Mouse (Mus musculus) heart, embryonic 14.5 days (tissue): ENCODE results near the gene Axin1. TPM values are rescaled to one million over a fixed set of nuclear protein-coding genes. Genes with fewer than 3 reads are reported as not detected.

Source experiments
- ATAC-seq: fragments of 200-750 bp; cut with Nextera tagmentation; 2 replicates; pipeline ENCODE4 v1.8.0; 2017; ENCODE audit warnings: low read depth, moderate TSS enrichment; ENCODE audit not compliant: insufficient number of reproducible peaks, insufficient read depth, low FRiP score
- H3K27ac ChIP-seq, 2 experiments: fragments of 200-500 bp in 1 of 2; fragments of 300-500 bp in 1 of 2; sonication (generic) in 1 of 2; replicated peaks in 1 of 2; 2 replicates each; pipeline ENCODE4 v1.5.1; 2012 to 2014; ENCODE audit warnings: low read depth in 2 of 2, low read length in 2 of 2, control low read depth in 1 of 2, mild to moderate bottlenecking in 1 of 2, mixed read lengths in 1 of 2; ENCODE audit not compliant: control insufficient read depth in 1 of 2, insufficient read depth in 1 of 2
- H3K27me3 ChIP-seq: fragments of 300-500 bp; sonication (generic); 2 replicates; pipeline ENCODE4 v1.6.1; 2014; ENCODE audit warnings: mild to moderate bottlenecking, low read length, control low read depth; ENCODE audit not compliant: control insufficient read depth, insufficient read depth
- H3K36me3 ChIP-seq: fragments of 300-500 bp; sonication (generic); 2 replicates; pipeline ENCODE4 v1.6.1; 2014; ENCODE audit warnings: mild to moderate bottlenecking, control low read depth, low read length, mixed read lengths; ENCODE audit not compliant: control insufficient read depth, insufficient read depth
- H3K4me1 ChIP-seq, 2 experiments: fragments of 200-500 bp in 1 of 2; fragments of 300-500 bp in 1 of 2; sonication (generic) in 1 of 2; 2 replicates each; pipeline ENCODE4 v1.6.1; 2012 to 2014; ENCODE audit warnings: low read length in 2 of 2, control low read depth in 1 of 2, mixed read lengths in 1 of 2; ENCODE audit not compliant: control insufficient read depth in 2 of 2, insufficient read depth in 2 of 2
- H3K4me2 ChIP-seq: fragments of 300-500 bp; sonication (generic); 2 replicates; pipeline ENCODE4 v1.6.1; 2014; ENCODE audit warnings: mild to moderate bottlenecking, low read length
- H3K4me3 ChIP-seq, 2 experiments: fragments of 200-500 bp in 1 of 2; fragments of 300-500 bp in 1 of 2; sonication (generic) in 1 of 2; 2 replicates each; pipeline ENCODE4 v1.5.1; 2012 to 2014; ENCODE audit warnings: low read length in 2 of 2, mild to moderate bottlenecking in 2 of 2, control low read depth in 1 of 2, low read depth in 1 of 2, moderate library complexity in 1 of 2; ENCODE audit not compliant: control insufficient read depth in 1 of 2, insufficient read depth in 1 of 2
- H3K9ac ChIP-seq: fragments of 300-500 bp; sonication (generic); 2 replicates; pipeline ENCODE4 v1.6.1; 2014; ENCODE audit warnings: mild to moderate bottlenecking, low read length
- H3K9me3 ChIP-seq: fragments of 300-500 bp; sonication (generic); 2 replicates; pipeline ENCODE4 v1.6.1; 2016; ENCODE audit warnings: low read length, control low read depth; ENCODE audit not compliant: control insufficient read depth
- WGBS: fragments of 180-500 bp; shearing (Covaris S2); extraction: QIAGEN DNeasy Blood & Tissue Kit; methylation state at CpG from one replicate; pipeline ENCODE4 v1.1.7; 2014; 5-methylcytosine and 5-hydroxymethylcytosine counted together
- polyA plus RNA-seq: library from polyadenylated mRNA; unstranded; fragments of >200 nt; fragmentation: Nextera tagmentation; extraction: Ambion mirVana; gene quantifications from 2 replicates; pipeline ENCODE4 v1.2.1, GENCODE M21; 2014

The Axin1 gene
- polyA plus RNA-seq, 1 experiment from 2014 or later = 11.9 TPM

DNA sequence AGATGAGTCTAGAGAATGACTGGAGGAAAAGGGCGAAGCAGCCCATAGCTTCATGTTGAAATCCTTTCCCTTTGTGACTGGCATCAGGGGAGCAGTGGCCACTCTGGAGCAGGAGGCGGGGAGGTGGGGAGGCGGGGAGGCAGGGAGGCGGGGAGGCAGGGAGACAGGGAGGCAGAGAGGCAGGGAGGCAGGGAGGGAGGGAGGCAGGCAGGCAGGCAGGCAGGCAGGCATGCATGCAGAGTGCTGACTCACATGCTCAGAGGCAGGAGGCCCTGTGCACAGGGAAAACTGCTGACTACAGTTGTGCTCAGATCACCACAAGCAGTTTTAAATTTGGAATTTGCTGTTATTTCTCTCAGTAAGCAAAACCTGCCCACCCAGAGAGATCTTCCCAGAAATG is 37.0 kb upstream of the Axin1 start:
- H3K9ac ChIP-seq = no peak overlapping the region
- no peaks in the 10 kb centered on the region for H3K9me3 ChIP-seq
- H3K4me1 ChIP-seq = no peaks in the 10 kb centered on the region
- H3K27me3 ChIP-seq = no peaks in the 10 kb centered on the region
- H3K4me2 ChIP-seq = no peak overlapping the region
- no peak overlapping the region for H3K27ac ChIP-seq
- H3K36me3 ChIP-seq = no peaks in the 10 kb centered on the region
- 45% methylated on average over 3 of the region's 4 CpGs for WGBS
- ATAC-seq = no peak
- H3K4me3 ChIP-seq = no peak overlapping the region

DNA sequence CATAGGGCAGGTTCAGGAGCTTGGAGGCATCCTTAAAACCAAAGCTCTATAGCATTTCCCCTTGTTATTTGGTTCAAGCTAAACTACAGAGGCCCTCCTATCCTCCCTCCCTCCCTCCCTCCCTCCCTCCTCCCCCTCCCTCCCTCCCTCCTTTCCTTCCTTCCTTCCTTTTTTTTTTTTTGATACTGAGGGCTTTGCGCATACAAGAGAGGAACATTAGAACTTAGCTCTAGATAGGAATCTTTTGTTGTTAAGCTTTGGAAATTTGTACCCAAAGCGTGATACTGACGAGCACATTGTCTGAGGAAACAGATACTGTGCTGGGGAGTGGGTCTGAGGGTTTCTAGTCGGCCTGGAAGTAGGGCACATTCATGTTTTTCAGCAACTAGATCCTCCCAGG is 32.9 kb upstream of the Axin1 start:
- Histone ChIP-seq H3K27me3 (peaks cover 12% of the 10 kb centered on the region), H3K27ac (no peak overlapping the region), H3K36me3 (no peaks in the 10 kb centered on the region), H3K4me1 (no peaks in the 10 kb centered on the region), H3K9ac (no peak overlapping the region), H3K4me3 (no peak overlapping the region), H3K4me2 (no peak overlapping the region), H3K9me3 (no peaks in the 10 kb centered on the region)
- WGBS = 44% methylated on average over 3 of the region's 4 CpGs
- ATAC-seq = no peak

DNA sequence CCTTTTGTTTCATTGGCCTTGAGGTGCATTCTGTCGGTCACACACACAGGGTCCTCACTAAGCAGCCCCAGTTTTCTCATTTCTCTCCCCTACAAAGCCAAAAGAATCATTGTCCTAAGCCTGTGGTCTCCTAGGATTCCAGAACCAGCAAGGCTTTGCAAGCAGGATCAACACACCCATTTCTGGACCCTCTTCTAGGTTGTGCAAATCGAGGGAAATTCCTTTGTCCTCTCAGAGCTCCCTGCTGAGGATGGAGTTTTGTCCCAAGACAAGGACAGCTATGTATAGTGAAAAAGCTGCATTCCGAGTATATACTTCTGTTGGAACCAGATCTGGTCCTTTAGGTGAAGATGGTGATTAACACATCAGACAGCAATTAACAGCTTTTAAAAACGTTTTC is 28.3 kb upstream of the Axin1 start:
- peaks cover 57% of the 10 kb centered on the region for H3K27me3 ChIP-seq
- no peak for ATAC-seq

DNA sequence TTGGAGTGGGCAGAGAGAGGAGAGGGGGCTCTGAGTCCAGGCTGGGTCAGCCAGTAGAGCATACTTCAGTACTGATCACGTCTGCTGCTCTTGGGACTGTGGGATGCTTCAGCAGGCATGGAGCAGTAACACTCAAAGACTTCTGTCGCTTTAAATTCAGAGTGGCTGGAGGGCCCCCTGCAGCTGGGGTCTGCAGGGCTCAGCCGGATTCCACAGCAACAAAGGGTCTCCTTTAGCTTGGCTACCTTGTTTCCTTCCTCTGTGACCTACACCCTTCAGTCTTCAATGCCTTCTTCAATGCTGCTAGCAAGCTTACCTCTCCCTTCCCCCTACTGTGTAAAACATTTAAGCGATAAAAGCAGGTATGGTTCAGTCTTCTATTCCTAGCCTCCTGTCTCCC is 27.5 kb upstream of the Axin1 start:
- Histone ChIP-seq H3K4me1 (peaks cover 4 to 7% of the 10 kb centered on the region in 2 experiments; a peak in 2 of 4 replicates), H3K27ac (no peak overlapping the region), H3K4me2 (no peak overlapping the region), H3K27me3 (peaks cover 65% of the 10 kb centered on the region), H3K4me3 (no peak overlapping the region), H3K9me3 (no peaks in the 10 kb centered on the region), H3K9ac (no peak overlapping the region), H3K36me3 (no peaks in the 10 kb centered on the region)
- ATAC-seq = no peak
- WGBS = 5% methylated on average over 4 of the region's 4 CpGs

More for the DNA sequence above, 28.3 kb upstream of the Axin1 start:
- H3K4me1 ChIP-seq = peaks cover 4 to 7% of the 10 kb centered on the region in 2 experiments; a peak in 2 of 4 replicates
- H3K4me2 ChIP-seq = no peak overlapping the region
- H3K27ac ChIP-seq = no peak overlapping the region
- H3K9ac ChIP-seq = no peak overlapping the region
- H3K36me3 ChIP-seq = no peaks in the 10 kb centered on the region
- H3K9me3 ChIP-seq = no peaks in the 10 kb centered on the region
- 34% methylated on average over 4 of the region's 4 CpGs for WGBS
- no peak overlapping the region for H3K4me3 ChIP-seq

DNA sequence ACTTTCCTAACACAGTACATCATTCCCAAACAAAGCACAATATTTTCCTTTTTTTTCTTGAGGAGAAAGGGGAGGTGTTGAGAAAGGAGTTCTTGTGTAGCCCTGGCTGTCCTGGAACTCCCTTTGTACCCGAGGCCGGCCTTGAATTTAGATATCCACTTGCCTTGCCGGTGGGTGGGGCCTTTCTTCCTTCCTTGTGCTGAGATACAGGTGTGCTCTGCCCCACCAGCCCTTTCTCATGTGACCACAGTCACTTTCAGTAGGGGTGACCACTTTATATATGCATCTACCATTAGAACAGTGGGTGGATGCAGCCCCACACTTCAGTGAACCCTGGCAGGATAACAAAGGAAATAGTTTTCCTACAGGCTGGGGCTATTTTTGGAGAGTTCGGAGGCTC is 26.8 kb upstream of the Axin1 start:
- no peak overlapping the region for H3K9ac ChIP-seq
- ATAC-seq = no peak
- WGBS = 16% methylated on average over 4 of the region's 4 CpGs
- no peak overlapping the region for H3K4me2 ChIP-seq
- peaks cover 72% of the 10 kb centered on the region for H3K27me3 ChIP-seq
- no peaks in the 10 kb centered on the region for H3K9me3 ChIP-seq
- no peak overlapping the region for H3K4me3 ChIP-seq
- peaks cover 4 to 7% of the 10 kb centered on the region in 2 experiments; a peak in 2 of 4 replicates for H3K4me1 ChIP-seq
- H3K36me3 ChIP-seq = no peaks in the 10 kb centered on the region
- H3K27ac ChIP-seq = no peak overlapping the region

DNA sequence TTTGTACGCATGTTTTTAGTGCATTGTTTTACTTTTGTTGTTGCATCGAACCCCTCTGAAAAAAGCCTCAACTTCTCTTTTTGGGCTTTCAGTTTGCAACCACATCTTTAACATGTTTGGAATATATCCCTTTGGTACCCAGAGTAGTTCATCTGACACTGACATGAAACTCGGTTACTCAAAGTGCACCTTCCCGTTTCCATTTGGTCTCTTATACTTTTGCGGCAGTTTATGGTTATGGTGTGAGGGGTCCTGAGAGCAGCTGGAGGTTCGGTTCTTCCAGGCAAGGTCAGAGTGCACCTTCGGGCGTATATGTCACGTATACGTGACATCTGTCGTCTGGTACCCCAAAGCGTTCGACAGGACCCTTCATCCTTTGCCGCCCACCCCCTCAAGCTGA is 25.7 kb upstream of the Axin1 start:
- no peak overlapping the region for H3K27ac ChIP-seq
- WGBS = 20% methylated on average over 14 of the region's 14 CpGs
- no peak for ATAC-seq
- peak overlapping the region; percentile 50 to 71 for H3K4me3 ChIP-seq
- no peaks in the 10 kb centered on the region for H3K36me3 ChIP-seq
- H3K9me3 ChIP-seq = no peaks in the 10 kb centered on the region
- peak overlapping the region; percentile 79 for H3K4me2 ChIP-seq
- H3K9ac ChIP-seq = peak overlapping the region; percentile 63; the same call in 1 of the 2 replicates
- H3K4me1 ChIP-seq = peaks cover 4 to 7% of the 10 kb centered on the region in 2 experiments; a peak in 2 of 4 replicates
- H3K27me3 ChIP-seq = peaks cover 80% of the 10 kb centered on the region

DNA sequence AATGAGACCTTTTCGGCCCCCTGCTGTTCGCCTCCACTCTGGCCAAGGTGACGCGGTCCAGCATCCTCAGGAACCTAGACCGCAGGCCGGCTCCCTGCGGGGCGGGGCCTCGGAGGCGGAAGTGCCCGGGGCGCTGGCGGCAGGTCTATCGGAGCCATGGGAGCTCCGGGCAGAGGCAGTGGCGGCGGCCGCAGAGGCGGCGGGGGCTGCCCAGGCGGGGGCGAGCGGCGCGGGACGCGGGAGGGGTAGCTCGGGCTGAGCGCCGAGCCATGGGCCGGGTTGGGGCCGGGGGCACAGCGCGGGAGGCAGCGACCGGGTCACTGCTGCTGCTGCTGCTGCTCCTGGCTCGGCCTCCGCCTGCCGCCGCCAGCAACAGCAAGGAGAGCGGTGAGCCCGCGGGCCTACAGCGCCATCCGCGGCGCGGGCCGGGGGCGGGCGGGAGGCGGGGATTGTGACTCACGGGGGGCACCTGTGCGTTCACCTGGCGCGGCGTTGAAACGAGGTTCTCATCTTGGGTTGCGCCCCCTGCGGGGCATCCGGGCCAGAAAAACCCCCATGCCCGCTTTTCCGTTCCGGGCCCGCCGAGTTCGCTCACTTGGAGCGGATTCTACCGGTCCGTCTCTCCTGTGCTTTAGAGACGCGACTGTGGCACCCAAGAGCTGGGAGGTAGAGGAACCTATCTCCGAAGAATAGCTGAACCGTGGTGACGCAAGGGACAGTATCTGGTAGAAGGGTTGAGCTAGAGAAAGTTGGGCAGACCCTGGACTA is 25.1 kb upstream of the Axin1 start, which contains the start of gene Tmem8:
Gene Tmem8, plus strand, starts transcription at position 119 of the 768 bp plus-strand sequence.
- WGBS = under 1% methylated on average over 65 of the region's 75 CpGs
- H3K4me2 ChIP-seq = peak within 1 kb of the TSS; percentile 79
- H3K4me3 ChIP-seq = peak within 1 kb of the TSS; percentile 50 to 71
- peak within 1 kb of the TSS; percentile 63 for H3K9ac ChIP-seq
- ATAC-seq = peak; percentile 42; the same call in 1 of the 2 replicates
- H3K36me3 ChIP-seq = no peaks in the 10 kb centered on the region
- H3K4me1 ChIP-seq = peaks cover 4 to 7% of the 10 kb centered on the region in 2 experiments; a peak in 2 of 4 replicates
- H3K27ac ChIP-seq = no peak within 1 kb of the TSS
- peaks cover 86% of the 10 kb centered on the region for H3K27me3 ChIP-seq
- no peaks in the 10 kb centered on the region for H3K9me3 ChIP-seq
